Mouse (Mus musculus) limb, embryonic 15.5 days (tissue): Measurements from ENCODE around the gene Nav3. TPM values are rescaled to one million over a fixed set of nuclear protein-coding genes. Genes with fewer than 3 reads are reported as not detected.

Experiments used
- ATAC-seq: fragments of 200-750 bp; cut with Nextera tagmentation; 2 replicates; pipeline ENCODE4 v1.8.0; 2017; ENCODE audit warnings: low read depth, moderate TSS enrichment; ENCODE audit not compliant: insufficient number of reproducible peaks, low FRiP score, low TSS enrichment
- H3K27ac ChIP-seq: fragments of 300-500 bp; sonication (generic); 2 replicates; pipeline ENCODE4 v1.5.1; 2015; ENCODE audit warnings: moderate library complexity, mild to moderate bottlenecking, inconsistent platforms
- H3K27me3 ChIP-seq: fragments of 300-500 bp; sonication (generic); 2 replicates; pipeline ENCODE4 v1.6.1; 2015; ENCODE audit warnings: inconsistent platforms
- H3K36me3 ChIP-seq: fragments of 300-500 bp; sonication (generic); 2 replicates; pipeline ENCODE4 v1.6.1; 2015; ENCODE audit warnings: inconsistent platforms
- H3K4me1 ChIP-seq: fragments of 300-500 bp; sonication (generic); 2 replicates; pipeline ENCODE4 v1.6.1; 2015; ENCODE audit warnings: inconsistent platforms
- H3K4me2 ChIP-seq: fragments of 300-500 bp; sonication (generic); 2 replicates; pipeline ENCODE4 v1.6.1; 2015; ENCODE audit warnings: mild to moderate bottlenecking, inconsistent platforms
- H3K4me3 ChIP-seq: fragments of 300-500 bp; sonication (generic); 2 replicates; pipeline ENCODE4 v1.5.1; 2015; ENCODE audit warnings: mild to moderate bottlenecking, inconsistent platforms
- H3K9ac ChIP-seq: fragments of 300-500 bp; sonication (generic); 2 replicates; pipeline ENCODE4 v1.6.1; 2015; ENCODE audit warnings: inconsistent platforms
- H3K9me3 ChIP-seq: fragments of 300-500 bp; sonication (generic); 2 replicates; pipeline ENCODE4 v1.6.1; 2016; ENCODE audit warnings: inconsistent platforms
- WGBS: fragments of 180-500 bp; shearing (Covaris S2); methylation state at CpG from one replicate; pipeline ENCODE4 v1.1.7; 2015; 5-methylcytosine and 5-hydroxymethylcytosine counted together
- polyA plus RNA-seq: library from polyadenylated mRNA; unstranded; fragments of >200 nt; fragmentation: Nextera tagmentation; extraction: Ambion mirVana; gene quantifications from 2 replicates; pipeline ENCODE4 v1.2.1, GENCODE M21; 2015

Gene Nav3
- polyA plus RNA-seq, 1 experiment from 2014 or later = 8.8 TPM

DNA sequence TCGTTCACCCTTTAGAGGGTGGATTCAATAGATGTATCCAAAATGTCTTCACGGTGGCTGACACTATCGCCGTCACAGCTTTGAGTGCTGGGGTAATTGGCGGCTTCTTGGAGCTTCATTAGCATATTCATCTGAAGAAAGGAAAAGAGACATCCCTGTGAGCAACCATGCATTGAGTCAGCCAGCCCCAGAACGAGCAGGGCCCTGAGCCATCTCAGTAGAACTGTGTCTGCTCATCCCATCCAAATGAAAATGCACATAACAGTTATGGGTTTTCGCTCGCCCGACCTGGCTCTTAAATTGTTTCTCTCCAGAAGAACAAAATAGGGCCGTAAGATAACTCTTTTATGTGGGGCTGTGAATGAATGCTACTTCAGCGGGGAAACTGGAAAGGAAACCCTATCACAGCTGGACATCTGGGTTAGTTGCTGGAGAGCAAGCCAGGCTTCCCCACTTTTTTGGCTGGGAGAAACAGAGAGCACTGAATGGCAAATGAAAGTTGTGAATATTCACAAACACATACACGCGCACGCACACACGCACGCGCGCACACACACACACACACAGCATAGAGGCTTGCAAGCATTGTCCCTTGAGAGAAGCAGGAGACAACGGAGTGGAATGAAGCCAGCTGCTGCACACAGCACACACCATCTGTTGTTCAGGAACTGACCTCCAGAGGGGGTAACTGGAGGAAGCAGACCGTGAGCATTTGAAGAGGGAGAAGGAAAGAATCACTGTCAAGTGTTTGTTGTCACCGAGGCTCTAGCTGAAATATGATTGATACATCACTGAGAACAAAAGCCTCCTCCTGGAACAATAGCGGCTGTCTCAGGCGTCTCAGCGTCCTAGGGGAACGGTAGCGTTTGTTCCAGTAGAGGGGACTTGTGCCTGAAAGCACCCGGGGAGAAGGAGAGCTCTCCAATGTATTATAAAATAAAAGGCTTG is 771.6 kb downstream of the Nav3 start:
- Histone ChIP-seq H3K4me2 (peak overlapping the region; percentile 13; the same call in 1 of the 2 replicates), H3K36me3 (no peaks in the 10 kb centered on the region), H3K9ac (no peak overlapping the region), H3K27ac (no peak overlapping the region), H3K27me3 (no peaks in the 10 kb centered on the region), H3K4me1 (no peaks in the 10 kb centered on the region), H3K4me3 (0 out of 2 replicates have a peak overlapping the region, but pooled peaks have one; percentile 1), H3K9me3 (no peaks in the 10 kb centered on the region)
- ATAC-seq = no peak
- WGBS = 47% methylated on average over 27 of the region's 27 CpGs

DNA sequence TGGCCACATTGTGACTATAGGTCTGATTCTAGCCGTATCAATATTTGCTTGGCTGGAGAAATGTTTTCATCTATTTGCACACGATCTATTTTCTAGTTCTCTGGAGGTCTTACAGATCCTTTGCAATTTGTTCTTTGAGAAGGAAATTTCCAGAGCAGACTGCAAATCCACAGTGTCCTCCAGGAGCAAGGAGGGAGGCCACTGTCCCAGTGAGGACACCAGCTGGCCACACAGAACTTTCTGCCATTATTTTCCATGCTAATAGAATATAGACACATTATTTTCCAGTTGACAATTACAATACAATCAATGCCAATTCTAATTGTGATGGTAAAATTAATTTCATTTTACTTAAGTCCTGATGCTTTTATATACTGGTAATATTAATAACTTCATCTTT is 783.1 kb downstream of the Nav3 start:
- 80% methylated on average over 2 of the region's 2 CpGs for WGBS
- Histone ChIP-seq H3K27ac (no peak overlapping the region), H3K27me3 (no peaks in the 10 kb centered on the region), H3K9ac (no peak overlapping the region), H3K9me3 (no peaks in the 10 kb centered on the region), H3K4me2 (no peak overlapping the region), H3K4me3 (no peak overlapping the region), H3K36me3 (no peaks in the 10 kb centered on the region), H3K4me1 (no peaks in the 10 kb centered on the region)
- ATAC-seq = no peak

DNA sequence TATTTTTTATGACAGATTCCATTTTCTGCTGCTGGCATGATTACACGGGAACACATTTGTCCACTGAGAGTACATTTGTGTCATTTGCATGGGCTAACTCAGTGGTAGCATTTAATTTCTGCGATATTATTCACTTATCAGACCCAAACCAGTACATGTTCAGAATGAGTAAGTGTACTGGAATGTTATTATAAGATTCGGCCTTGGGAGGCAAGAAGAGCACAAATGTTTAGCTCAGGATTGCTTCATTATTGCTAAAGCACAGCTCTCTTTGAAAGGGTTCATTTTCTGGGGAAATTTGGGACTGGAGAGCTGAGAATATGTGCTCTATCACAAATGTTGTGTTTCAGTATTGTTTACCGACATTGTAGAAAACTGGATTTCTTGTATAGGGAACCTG is 788.6 kb downstream of the Nav3 start:
- no peaks in the 10 kb centered on the region for H3K4me1 ChIP-seq
- ATAC-seq = no peak
- no peak overlapping the region for H3K27ac ChIP-seq
- no peaks in the 10 kb centered on the region for H3K27me3 ChIP-seq
- no peak overlapping the region for H3K9ac ChIP-seq
- no peaks in the 10 kb centered on the region for H3K36me3 ChIP-seq
- no peak overlapping the region for H3K4me2 ChIP-seq
- 79% methylated on average over 4 of the region's 4 CpGs for WGBS
- H3K4me3 ChIP-seq = no peak overlapping the region
- no peaks in the 10 kb centered on the region for H3K9me3 ChIP-seq

DNA sequence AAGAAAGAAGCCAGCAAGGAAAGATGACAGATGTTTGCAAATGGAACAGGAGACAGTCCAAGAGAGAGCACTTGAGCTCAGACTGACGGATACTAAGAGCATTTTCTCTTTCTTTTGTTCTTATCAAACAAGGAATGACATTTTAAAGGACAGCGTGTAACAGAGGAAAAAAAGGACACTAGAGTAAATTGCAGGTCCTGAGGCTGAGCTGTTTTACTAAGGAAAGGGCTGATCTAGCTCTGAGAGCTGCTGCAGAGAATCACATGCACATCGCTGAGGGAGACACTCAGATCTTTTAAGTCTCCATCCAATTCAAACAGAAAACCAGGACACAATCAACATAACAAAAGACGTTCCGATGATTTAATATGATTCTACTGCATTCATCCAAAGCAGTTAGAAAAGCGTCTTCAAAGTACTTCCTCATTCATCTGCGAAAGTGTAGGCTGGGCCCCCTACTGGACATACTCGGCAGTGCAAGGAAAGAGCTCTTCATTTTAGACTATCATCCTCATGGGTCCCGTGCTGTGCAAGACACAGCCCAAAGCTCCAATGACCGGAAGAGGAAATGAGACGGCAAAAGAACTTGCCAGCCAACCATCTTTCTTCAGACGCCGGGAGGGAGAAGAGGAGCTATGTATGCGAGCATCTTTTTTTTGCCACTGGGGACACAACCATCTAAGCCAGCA is 791.2 kb downstream of the Nav3 start:
- Histone ChIP-seq H3K36me3 (no peaks in the 10 kb centered on the region), H3K4me1 (no peaks in the 10 kb centered on the region), H3K27me3 (no peaks in the 10 kb centered on the region), H3K9ac (no peak overlapping the region), H3K9me3 (no peaks in the 10 kb centered on the region), H3K27ac (no peak overlapping the region), H3K4me3 (0 out of 2 replicates have a peak overlapping the region, but pooled peaks have one; percentile 11), H3K4me2 (peak overlapping the region; percentile 26; the same call in 1 of the 2 replicates)
- ATAC-seq = no peak
- 35% methylated on average over 14 of the region's 14 CpGs for WGBS

DNA sequence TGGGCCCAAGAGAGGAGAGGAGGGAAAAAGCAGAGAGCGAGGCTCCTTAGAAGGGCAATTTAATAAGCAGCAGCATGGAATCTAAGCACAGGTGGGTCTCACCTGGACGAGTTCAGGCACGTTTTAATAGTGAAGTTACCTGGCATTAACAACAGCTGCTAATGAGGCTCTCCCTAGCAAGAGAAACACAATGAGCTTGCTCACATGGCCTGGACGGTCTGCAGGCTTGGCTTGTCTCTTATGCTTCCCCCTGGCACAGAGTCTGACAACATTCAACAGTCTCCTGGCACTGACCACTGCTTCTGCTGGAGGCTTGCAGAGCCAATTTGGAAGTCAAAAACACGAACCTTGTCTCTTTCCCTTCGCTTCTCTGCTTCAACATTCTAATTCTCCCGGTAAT is 804.5 kb downstream of the Nav3 start:
- no peaks in the 10 kb centered on the region for H3K9me3 ChIP-seq
- H3K27me3 ChIP-seq = no peaks in the 10 kb centered on the region
- no peak overlapping the region for H3K4me3 ChIP-seq
- no peak for ATAC-seq
- H3K4me2 ChIP-seq = no peak overlapping the region
- H3K36me3 ChIP-seq = no peaks in the 10 kb centered on the region
- H3K4me1 ChIP-seq = no peaks in the 10 kb centered on the region
- no peak overlapping the region for H3K27ac ChIP-seq
- 63% methylated on average over 7 of the region's 7 CpGs for WGBS
- H3K9ac ChIP-seq = no peak overlapping the region

DNA sequence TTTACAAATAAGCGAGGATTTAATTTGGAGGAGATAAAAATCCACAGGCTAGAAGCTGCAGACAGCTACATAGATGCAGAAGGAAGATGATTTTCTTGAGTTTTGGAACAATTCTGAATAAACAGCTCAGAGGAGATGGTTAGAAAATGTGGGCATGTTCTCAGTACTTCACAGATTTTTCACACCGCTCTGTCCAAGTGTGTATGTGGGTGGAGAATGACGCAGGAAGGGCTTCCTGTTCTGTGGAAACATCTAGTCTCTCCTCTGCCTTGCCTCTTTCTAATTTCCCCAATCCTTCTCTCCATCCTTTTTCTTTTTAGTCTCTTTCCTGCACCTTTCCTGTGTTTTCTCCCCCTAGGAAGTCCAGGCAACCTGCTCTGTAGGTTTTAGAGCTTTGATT is 812.4 kb downstream of the Nav3 start:
- H3K4me1 ChIP-seq = no peaks in the 10 kb centered on the region
- no peak overlapping the region for H3K9ac ChIP-seq
- no peaks in the 10 kb centered on the region for H3K9me3 ChIP-seq
- no peak overlapping the region for H3K4me3 ChIP-seq
- H3K27me3 ChIP-seq = no peaks in the 10 kb centered on the region
- H3K4me2 ChIP-seq = no peak overlapping the region
- no peaks in the 10 kb centered on the region for H3K36me3 ChIP-seq
- H3K27ac ChIP-seq = no peak overlapping the region
- no peak for ATAC-seq
- WGBS = 89% methylated on average over 3 of the region's 3 CpGs

DNA sequence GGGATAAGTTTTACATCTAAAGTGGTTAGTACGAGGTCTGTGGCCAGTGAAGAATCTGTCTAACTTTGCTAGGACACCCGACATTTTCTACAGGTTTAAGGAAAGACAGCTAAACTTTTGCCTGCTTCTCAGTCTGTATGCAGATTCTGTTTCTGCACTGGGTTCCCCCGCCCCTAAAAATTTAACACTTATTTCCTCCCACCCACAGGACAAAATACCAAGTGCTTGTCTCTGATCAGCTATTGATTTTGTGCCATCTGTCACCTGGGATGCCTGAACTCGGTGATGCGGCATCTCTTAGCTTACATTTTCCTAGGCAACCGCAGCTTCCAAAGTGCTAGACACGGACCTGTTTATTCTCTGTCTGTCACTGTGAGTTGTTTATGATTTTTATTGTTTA is 814.2 kb downstream of the Nav3 start:
- no peak overlapping the region for H3K4me2 ChIP-seq
- H3K4me1 ChIP-seq = no peaks in the 10 kb centered on the region
- H3K27ac ChIP-seq = no peak overlapping the region
- H3K9me3 ChIP-seq = no peaks in the 10 kb centered on the region
- no peak for ATAC-seq
- H3K27me3 ChIP-seq = no peaks in the 10 kb centered on the region
- no peak overlapping the region for H3K9ac ChIP-seq
- no peak overlapping the region for H3K4me3 ChIP-seq
- no peaks in the 10 kb centered on the region for H3K36me3 ChIP-seq
- WGBS = 85% methylated on average over 7 of the region's 7 CpGs

DNA sequence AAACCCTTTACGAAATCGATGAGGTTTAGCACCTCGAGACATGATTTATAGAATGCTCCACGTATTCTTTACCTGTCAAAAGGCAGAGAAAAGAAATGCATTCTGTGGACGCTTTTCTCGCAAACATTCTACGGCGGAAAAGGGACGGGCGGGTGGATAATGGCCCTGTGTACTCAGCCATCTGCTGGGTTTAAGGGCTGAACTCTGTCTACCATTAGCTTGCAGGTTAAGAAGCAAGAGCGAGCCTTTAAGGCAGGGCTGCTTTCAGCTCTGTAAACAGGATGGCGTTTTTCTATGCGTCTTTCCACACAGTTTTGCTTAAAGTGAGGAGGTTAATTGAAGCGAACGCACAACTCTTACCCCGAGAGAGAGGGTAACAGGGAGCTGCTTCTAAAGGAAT is 818.3 kb downstream of the Nav3 start:
- Histone ChIP-seq H3K4me2 (no peak overlapping the region), H3K27me3 (no peaks in the 10 kb centered on the region), H3K36me3 (no peaks in the 10 kb centered on the region), H3K27ac (no peak overlapping the region), H3K4me3 (no peak overlapping the region), H3K9ac (no peak overlapping the region), H3K9me3 (no peaks in the 10 kb centered on the region), H3K4me1 (no peaks in the 10 kb centered on the region)
- no peak for ATAC-seq
- WGBS = 67% methylated on average over 16 of the region's 16 CpGs
